Mouse (Mus musculus) v-Abl transformed pro-B cells (cell line): ENCODE measurements around the gene Mnt.

Source experiments
- in situ Hi-C, 2 experiments: fragments of 400-800 bp; cut with MboI; formaldehyde crosslinking; loops; one replicate each; pipeline ENCODE4 v1.15.1; 2025; ENCODE audit not compliant: unreplicated experiment in 2 of 2

Gene Mnt

GRCm38 (mm10) chr11:74876801-74877200 is 46.1 kb downstream of the Mnt start:
- in situ Hi-C loops, result no loop called here

- in situ Hi-C loops, result no loop called here
Observed at GRCm38 (mm10) chr11:74880999-74881398, 50.3 kb downstream of the Mnt start.

GRCm38 (mm10) chr11:74881979-74882378 is 51.3 kb downstream of the Mnt start:
- in situ Hi-C loops, result no loop called here

- in situ Hi-C loops, result no loop called here
Observed at GRCm38 (mm10) chr11:74883098-74883497, 52.4 kb downstream of the Mnt start.

GRCm38 (mm10) chr11:74894619-74895018 is 63.9 kb downstream of the Mnt start:
- in situ Hi-C loops, result no loop called here
